7 mouse cellular contexts compared by ENCODE assay signal in the genomic region with DNA sequence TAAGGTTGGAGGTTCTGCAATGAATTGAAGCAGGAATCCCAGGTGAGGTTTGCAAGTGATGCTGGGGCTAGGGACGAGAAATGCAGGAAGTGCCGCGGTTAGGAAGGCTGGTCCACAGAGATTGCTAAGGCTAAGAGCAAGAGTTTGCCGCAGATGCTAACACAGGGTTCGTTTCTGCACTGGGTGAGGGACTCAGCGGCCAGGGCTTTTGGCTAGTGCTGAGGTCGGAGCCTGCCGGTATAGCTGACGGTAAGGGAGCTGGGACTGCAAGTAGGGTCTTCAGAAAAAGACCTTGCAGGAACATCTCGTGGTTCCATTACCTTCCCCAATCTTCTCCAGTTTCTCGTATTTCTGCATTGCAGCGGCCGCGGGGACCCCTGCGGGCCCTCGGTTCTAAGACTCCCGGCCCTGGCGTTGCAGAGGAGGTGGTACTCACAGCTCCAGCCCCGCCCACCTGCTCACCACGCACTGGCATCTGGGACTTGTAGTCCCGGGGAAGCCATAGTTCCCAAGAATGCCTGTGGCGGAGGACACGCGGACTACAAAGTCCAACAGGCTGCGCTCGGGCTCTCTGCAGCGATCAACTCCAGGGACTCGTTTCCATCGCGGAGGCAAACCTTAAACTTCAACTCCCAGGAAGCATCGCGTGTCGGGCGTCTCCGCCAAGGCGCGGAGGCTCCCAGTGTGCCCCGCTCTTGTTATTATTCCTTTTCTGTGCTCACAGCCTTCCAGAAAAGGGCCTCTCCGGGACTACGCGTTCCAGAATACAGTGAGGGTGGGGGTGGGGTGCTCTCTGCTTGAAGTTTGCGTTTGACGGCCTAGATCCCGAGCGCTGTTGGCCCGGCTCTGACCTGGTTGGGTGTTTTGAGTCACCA. TPM values are rescaled to one million over a fixed set of nuclear protein-coding genes. Genes with fewer than 3 reads are reported as not detected.
A peak's percentile ranks its signal among the peaks of the same experiment; 100 is the strongest.
DNase-seq lines count a peak whose midpoint lies in the region; ATAC-seq lines count a peak whose summit lies in the region.

A gene (minus strand): TSS at position 402 of the 875 bp plus-strand sequence.
A gene (plus strand): TSS at position 709 of the 875 bp plus-strand sequence.

- peak; percentile 98 for DNase-seq in adrenal gland, postnatal 14 days
- DNase-seq in embryonic facial prominence, embryonic 11.5 days (ENCODE audit: low spot score), result peak; percentile 100
- peak; percentile 100 for DNase-seq in kidney, adult 11 months
- peak; percentile 96 for DNase-seq in limb, embryonic 10.5 days (ENCODE audit: low spot score)
- DNase-seq in spleen, adult 12 weeks (ENCODE audit: low spot score), result peak; percentile 91

- peak within 1 kb of the TSS; percentile 87 for H3K4me2 ChIP-seq in embryonic facial prominence, embryonic 11.5 days (ENCODE audit: low read depth, low read length)
- H3K4me2 ChIP-seq in midbrain, embryonic 13.5 days (replicated peaks), result peak within 1 kb of the TSS; percentile 74

- H3K27me3 ChIP-seq in embryonic facial prominence, embryonic 11.5 days (ENCODE audit: control insufficient read depth, insufficient read depth, low read length), result no peaks in the 10 kb centered on the region
- peaks cover 9% of the 10 kb centered on the region; the same call in 1 of the 2 replicates for H3K27me3 ChIP-seq in limb, embryonic 10.5 days (ENCODE audit: low read depth, poor library complexity, severe bottlenecking)
- H3K27me3 ChIP-seq in midbrain, embryonic 13.5 days, result peaks cover 11% of the 10 kb centered on the region

- peak within 1 kb of the TSS; percentile 71 for H3K27ac ChIP-seq in embryonic facial prominence, embryonic 11.5 days (replicated peaks; ENCODE audit: low read depth, low read length)
- H3K27ac ChIP-seq in limb, embryonic 10.5 days, result peak within 1 kb of the TSS; percentile 88
- peak within 1 kb of the TSS; percentile 91 for H3K27ac ChIP-seq in midbrain, embryonic 13.5 days

- peak within 1 kb of the TSS; percentile 64 for H3K4me3 ChIP-seq in embryonic facial prominence, embryonic 11.5 days (ENCODE audit: low read depth, low read length)
- H3K4me3 ChIP-seq in limb, embryonic 10.5 days, result peak within 1 kb of the TSS; percentile 77
- peak within 1 kb of the TSS; percentile 67 for H3K4me3 ChIP-seq in midbrain, embryonic 13.5 days (replicated peaks)

- ATAC-seq in embryonic facial prominence, embryonic 11.5 days (replicated peaks; ENCODE audit: insufficient number of reproducible peaks, low FRiP score, low TSS enrichment, low read depth), result peak; percentile 90
- peak; percentile 82 for ATAC-seq in granulocyte monocyte progenitor cell, adult 5-6 weeks (replicated peaks; ENCODE audit: poor library complexity, severe bottlenecking)
- peak; percentile 96 for ATAC-seq in midbrain, embryonic 13.5 days

- H3K9ac ChIP-seq in embryonic facial prominence, embryonic 11.5 days (replicated peaks; ENCODE audit: low read length), result peak within 1 kb of the TSS; percentile 76
- H3K9ac ChIP-seq in midbrain, embryonic 13.5 days (replicated peaks), result peak within 1 kb of the TSS; percentile 84

- no peaks in the 10 kb centered on the region; the same call in 1 of the 2 replicates for H3K36me3 ChIP-seq in embryonic facial prominence, embryonic 11.5 days (replicated peaks; ENCODE audit: control insufficient read depth, insufficient read depth, low read depth, low read length)
- peaks cover 32% of the 10 kb centered on the region for H3K36me3 ChIP-seq in limb, embryonic 10.5 days
- H3K36me3 ChIP-seq in midbrain, embryonic 13.5 days, result peaks cover 30% of the 10 kb centered on the region

- peaks cover 19% of the 10 kb centered on the region for H3K4me1 ChIP-seq in embryonic facial prominence, embryonic 11.5 days (ENCODE audit: control insufficient read depth, insufficient read depth, low read length)
- H3K4me1 ChIP-seq in limb, embryonic 10.5 days, result peaks cover 51% of the 10 kb centered on the region
- H3K4me1 ChIP-seq in midbrain, embryonic 13.5 days (replicated peaks), result peaks cover 57% of the 10 kb centered on the region

- under 1% methylated on average over 46 of the region's 46 CpGs for WGBS in embryonic facial prominence, embryonic 11.5 days
- under 1% methylated on average over 46 of the region's 46 CpGs for WGBS in limb, embryonic 10.5 days
- WGBS in midbrain, embryonic 13.5 days, result 0% methylated on average over 46 of the region's 46 CpGs

- no peaks in the 10 kb centered on the region for H3K9me3 ChIP-seq in embryonic facial prominence, embryonic 11.5 days (replicated peaks; ENCODE audit: control insufficient read depth, low read length)
- H3K9me3 ChIP-seq in limb, embryonic 10.5 days (replicated peaks), result no peaks in the 10 kb centered on the region
- no peaks in the 10 kb centered on the region for H3K9me3 ChIP-seq in midbrain, embryonic 13.5 days

RNA-seq across cellular contexts. Expression of the first gene that starts in this region (rescaled TPM):
- total RNA-seq in adrenal gland, postnatal 14 days (2021), result 38.5 and 38.7 TPM in 2 replicates
- 49.9 and 50.8 TPM in 2 replicates for polyA plus RNA-seq in embryonic facial prominence, embryonic 11.5 days (2014; fragmentation: Nextera tagmentation; extraction: Ambion mirVana)
- total RNA-seq in granulocyte monocyte progenitor cell, adult 5-6 weeks (2014; fragmentation: Nextera tagmentation), result 24.4 and 36.9 TPM in 2 replicates
- 20.7 and 22.4 TPM in 2 replicates for total RNA-seq in granulocyte monocyte progenitor cell, adult 5-6 weeks (2017)
- polyA plus RNA-seq in limb, embryonic 10.5 days (2016; fragmentation: Nextera tagmentation; extraction: Ambion mirVana), result 37.2 and 48.5 TPM in 2 replicates
- polyA plus RNA-seq in midbrain, embryonic 13.5 days (2015; fragmentation: Nextera tagmentation; extraction: Ambion mirVana), result 95.9 and 102 TPM in 2 replicates

RNA-seq across cellular contexts. Expression of the second gene that starts in this region (rescaled TPM):
- 57.6 and 60.5 TPM in 2 replicates for total RNA-seq in adrenal gland, postnatal 14 days (2021)
- polyA plus RNA-seq in embryonic facial prominence, embryonic 11.5 days (2014; fragmentation: Nextera tagmentation; extraction: Ambion mirVana), result 16.5 and 20.6 TPM in 2 replicates
- 20.9 and 28.9 TPM in 2 replicates for total RNA-seq in granulocyte monocyte progenitor cell, adult 5-6 weeks (2014; fragmentation: Nextera tagmentation)
- total RNA-seq in granulocyte monocyte progenitor cell, adult 5-6 weeks (2017), result 13.5 and 29.3 TPM in 2 replicates
- 33.7 and 43.9 TPM in 2 replicates for polyA plus RNA-seq in limb, embryonic 10.5 days (2016; fragmentation: Nextera tagmentation; extraction: Ambion mirVana)
- polyA plus RNA-seq in midbrain, embryonic 13.5 days (2015; fragmentation: Nextera tagmentation; extraction: Ambion mirVana), result 20.1 and 25.4 TPM in 2 replicates

Comparison
In these comparisons a context has a peak if more than half of its experiments do, and no peak if none do; other contexts are left out.
1. Peak in every context shown above with its lines: DNase-seq, ATAC-seq, H3K4me3 ChIP-seq and H3K27ac ChIP-seq.